Mouse (Mus musculus) cerebellum, adult 8-10 months (tissue): ENCODE measurements around the gene Syt17.
"Not testable (repeated sequence)": the region's sequence is repeated elsewhere in the genome, so short reads cannot be mapped to it uniquely, and the experiment has no call there.

Experiments
- DNase-seq: peaks from one replicate; pipeline ENCODE4 v3.0.0; 2022

Gene Syt17

DNA sequence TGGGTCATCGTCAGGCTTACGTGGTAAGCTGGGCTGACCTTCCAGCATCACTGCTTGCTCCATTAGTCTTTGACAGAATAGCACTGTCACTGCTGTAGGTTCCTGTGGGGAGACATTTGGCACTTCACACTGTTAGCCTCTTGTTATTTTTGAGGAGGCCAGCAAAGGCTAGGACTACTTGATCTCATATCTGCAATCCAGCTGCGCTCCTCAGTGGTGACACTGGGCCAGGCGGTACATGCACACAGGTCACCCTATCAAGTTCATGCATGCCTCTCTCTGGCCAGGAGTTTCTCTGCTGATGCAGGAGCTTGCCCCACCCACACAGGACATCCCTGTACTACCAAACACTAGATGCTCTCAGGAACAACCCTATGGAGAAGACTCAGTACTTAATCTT is 71.4 kb downstream of the Syt17 start:
- no peak for DNase-seq

GRCm38 (mm10) chr7:118375341-118375740 is 72.7 kb downstream of the Syt17 start:
- DNase-seq, result no peak

DNA sequence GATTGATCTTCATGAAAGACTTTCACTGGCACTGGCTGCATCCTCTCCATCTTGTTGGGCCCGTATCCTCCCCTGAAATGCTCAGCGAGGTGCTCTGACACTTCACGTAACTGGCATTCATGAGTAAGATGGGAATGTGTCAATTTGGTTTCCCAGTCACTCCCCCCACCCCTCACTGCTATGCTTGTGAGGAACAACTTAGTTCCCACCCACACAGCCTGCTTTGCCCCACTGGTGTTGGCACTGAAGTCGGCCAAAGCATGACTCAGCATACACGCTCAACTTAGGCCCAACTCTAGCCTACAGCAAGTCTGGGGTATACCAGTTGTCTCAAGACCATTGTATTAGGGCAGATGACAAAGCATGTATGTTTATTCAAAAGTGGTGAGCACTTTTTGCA is 76.7 kb downstream of the Syt17 start:
- DNase-seq, result no peak

DNA sequence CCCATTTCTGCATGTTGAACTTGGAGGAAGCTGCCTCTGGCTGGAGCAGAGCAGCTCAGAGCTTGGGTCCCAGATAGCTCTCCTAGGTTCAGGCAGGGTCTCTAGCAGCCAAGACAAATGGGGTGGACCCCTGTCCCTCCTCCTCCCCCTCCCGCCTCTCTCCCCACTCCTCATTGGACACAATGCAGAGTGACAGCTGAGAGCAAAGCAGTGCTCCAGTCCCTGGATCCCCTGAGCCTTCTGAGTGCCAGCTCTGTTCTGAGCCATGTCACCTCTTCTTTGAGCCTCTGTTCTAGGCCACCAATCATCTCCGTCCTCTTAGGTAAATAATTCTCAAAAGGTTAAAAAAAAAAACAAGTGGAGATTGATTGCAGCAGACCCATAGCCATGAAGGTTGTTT is 78.3 kb downstream of the Syt17 start:
- no peak for DNase-seq

DNA sequence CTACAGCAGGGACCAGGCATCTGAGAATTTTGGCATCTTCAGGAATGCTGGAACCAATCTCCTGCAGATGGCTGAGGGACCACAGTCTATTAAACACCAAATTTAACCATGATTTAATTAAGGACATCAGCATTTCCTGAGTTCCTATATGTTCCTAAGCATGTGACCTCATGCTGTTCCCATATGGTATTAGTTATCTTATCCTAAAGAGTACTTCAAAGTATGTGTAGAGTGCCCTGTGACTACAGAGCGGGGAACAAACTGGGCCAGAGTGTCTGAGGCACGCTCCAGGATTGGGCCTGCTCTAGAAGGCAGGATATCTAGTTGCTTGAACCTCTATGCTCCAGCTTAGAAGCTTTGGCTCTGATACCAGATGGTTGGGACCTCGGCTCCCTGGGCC is 82.1 kb downstream of the Syt17 start:
- DNase-seq, result no peak

DNA sequence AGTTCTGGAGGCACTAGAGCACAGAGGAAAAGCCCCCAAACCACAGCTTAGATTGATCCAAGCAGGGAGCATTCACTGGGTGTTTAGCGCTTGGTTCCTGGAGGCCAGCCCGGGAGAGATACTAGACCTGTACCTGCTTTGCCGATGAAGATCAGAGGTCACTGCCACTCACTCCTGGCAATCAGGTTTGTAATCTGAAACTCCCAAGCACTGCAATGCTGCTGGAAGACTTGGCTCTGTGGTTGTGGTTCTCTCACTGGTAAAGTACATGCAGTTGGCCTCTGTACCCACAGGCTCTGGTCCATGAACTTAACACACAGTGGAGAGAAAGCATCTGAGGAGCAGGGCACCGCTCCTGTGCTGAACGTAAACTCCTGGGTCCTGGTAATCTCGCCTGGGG is 82.8 kb downstream of the Syt17 start:
- DNase-seq, result no peak

- no peak for DNase-seq
Observed at GRCm38 (mm10) chr7:118364353-118365007, 83.5 kb downstream of the Syt17 start.

GRCm38 (mm10) chr7:118363587-118364233 is 84.3 kb downstream of the Syt17 start:
- DNase-seq, result no peak

- no peak for DNase-seq
Observed at GRCm38 (mm10) chr7:118362931-118363330, 85.1 kb downstream of the Syt17 start.

- DNase-seq, result no peak
Observed at GRCm38 (mm10) chr7:118362258-118362657, 85.8 kb downstream of the Syt17 start.

GRCm38 (mm10) chr7:118358977-118359376 is 89.0 kb downstream of the Syt17 start:
- DNase-seq, result no peak

- DNase-seq, result not testable (repeated sequence)
Observed at GRCm38 (mm10) chr7:118356410-118357005, 91.5 kb downstream of the Syt17 start.

- DNase-seq, result peak; percentile 16
Observed at GRCm38 (mm10) chr7:118350840-118351239, 97.2 kb downstream of the Syt17 start.

DNA sequence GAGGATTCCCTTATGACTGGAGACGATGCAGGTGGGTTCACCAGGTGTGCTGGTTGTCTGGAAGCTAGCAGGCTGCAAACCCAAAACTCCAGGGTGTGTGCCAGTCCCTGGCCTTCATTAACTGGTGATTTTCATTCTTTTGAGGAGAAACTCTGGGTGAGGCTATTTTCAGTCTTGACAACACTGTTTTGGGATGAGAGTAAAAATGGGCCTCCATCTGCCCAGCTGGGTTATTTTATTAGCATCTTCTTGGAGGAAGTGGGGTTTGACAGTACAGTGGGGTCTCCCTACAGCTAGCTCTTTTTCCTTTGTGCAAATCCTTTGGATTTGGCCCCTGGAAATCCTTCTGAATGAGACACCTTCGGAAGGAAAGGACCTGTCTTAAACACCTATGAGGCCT is 101.1 kb downstream of the Syt17 start:
- DNase-seq, result no peak

GRCm38 (mm10) chr7:118346432-118346831 is 101.6 kb downstream of the Syt17 start:
- no peak for DNase-seq

DNA sequence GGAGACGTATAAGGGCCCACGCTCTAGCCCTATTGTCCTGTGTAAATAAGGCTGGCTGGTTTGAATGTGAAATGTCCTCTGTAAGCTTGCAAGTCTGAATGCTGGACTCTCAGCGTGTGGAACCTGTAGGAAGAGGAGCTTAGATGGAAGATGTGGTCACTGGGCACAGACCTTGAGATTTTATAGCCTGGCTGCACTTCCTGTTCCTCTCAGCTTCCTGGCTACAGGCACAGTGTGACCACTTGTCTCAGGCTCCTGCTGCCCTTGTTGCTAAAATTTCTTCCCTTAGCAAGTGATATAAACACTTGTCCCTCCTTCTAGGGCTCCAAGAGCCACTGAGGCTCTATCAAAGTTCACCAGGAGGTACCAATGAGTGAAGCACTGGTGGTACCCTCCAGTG is 102.6 kb downstream of the Syt17 start:
- no peak for DNase-seq

DNA sequence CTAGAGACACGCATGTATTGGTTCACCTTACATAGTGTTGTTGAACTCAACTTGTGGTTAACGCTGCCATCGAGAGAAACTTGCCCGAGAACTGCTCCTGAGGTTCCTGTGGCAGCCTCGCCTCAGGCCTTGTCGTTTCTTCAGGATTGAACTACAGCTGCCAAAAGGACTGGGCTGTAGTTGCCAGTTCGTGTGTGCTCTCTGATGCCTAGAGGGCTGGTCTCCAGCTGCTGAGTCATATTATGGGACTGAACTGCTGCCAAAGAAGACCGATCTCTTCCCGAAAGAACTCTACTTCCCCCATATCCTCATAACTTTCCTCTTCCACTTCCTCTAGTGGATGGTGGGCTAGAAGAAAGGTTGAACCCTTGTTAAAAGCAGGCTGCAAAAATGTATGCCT is 103.3 kb downstream of the Syt17 start:
- no peak for DNase-seq
